Mouse (Mus musculus) liver, adult (tissue): ENCODE measurements around the gene Sel1l.

Source experiments
- GATA4 ChIP-seq: IDR thresholded peaks from 2 replicates; pipeline ENCODE4 v1.6.1; 2014; ENCODE audit warnings: mild to moderate bottlenecking, low read length; ENCODE audit not compliant: insufficient replicate concordance

Gene Sel1l

DNA sequence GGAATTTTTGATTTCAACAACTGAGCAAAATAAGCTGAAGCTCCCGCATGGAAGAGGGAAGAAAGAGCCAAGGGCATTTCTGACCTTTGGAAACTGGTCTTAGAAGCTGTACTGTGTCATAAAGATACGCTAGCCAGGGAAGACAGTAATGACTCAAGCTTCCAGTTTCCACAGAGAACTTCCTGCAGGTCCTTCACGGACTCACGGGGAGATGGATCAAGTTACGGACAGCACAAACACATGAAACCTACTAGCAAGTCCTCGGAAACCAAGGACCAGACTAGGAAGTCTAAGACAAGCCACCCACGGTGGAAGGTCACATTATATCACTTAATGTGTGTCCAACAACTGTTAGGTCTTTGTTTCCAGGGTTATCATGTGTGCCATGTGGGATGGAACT, 10.7 kb downstream of the Sel1l start:
- no peak for TF ChIP-seq GATA4

DNA sequence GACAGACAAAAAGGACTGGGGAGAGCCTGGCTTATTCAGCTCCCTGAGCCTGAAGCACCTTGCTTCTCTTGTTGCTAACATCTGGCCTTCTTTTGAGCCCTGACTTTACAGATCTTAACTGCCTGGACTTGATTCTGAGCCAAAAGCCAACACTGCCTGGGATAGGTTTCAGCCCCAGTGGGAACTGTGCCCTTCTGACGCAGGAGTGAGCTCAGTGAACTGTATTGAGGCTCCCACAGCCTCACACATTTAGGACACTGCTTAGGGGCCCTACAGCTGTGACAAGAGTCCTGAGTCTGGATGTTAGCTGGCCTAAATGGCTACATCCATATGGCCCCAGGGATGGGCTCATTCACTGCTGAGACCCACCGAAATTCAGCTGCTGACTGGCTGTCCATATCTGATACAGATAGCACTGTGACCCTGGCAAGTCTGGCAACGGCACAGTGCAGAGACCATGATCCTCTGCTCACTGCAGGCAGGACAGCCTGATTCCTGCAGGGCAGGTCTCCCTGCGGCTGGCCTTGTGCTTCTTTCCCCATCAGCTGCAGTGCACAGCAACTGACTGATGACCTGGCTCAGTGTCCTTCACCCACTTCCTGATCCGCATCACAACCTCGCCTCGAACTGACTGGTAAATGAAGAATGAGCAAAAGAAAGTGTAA, 11.4 kb downstream of the Sel1l start:
- no peak for TF ChIP-seq GATA4

DNA sequence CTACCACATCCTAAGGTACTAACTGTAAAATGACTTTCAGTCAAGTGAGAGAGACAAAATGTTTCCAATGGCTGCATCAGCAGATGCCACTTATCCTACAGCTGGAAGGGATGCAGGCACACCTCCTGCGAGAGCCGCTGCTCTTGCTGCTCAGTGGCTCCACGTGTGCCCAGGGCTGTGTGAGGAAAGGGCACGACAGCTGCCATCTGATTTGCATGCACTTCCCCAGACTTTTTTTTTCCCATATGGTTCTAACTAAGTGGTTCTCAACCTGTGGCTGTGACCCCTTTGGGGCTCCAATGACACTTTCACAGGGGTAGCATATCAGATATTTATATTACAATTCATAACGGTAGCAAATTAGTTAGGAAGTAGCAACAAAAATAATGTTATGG, 15.0 kb downstream of the Sel1l start:
- TF ChIP-seq GATA4 = no peak

DNA sequence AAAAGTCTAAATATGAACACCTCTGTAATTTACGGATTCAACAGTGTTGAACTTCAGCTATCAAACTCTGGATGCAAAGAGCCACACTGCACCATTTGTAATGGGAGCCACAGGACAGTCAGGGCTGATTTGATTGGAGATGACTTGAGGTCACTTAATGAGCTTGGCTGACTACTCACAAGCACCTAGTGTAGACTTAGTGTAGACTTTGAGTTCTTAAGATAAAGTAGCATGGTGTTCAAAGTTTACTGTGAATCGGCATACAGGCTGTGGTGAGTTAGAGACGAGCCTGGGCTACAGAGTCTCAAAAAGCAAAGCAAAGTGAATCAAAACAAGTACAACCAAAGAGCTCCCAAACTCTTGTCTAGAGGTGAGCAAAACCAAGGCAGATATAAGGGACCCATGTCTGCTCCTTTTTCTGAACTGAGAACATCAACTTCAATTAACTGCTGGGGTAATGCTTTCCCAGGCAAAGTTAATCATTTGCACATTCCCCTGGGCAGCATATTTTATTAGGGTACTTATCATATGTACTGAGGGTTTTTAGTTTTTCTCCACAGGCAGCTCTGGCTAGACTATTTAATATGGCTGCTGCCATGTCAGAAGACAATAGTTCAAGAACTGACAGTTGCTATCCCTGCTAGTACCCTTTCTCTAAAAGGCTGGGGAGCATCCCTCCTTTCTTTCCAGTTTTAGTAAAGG, 15.6 kb downstream of the Sel1l start:
- TF ChIP-seq GATA4 = no peak

DNA sequence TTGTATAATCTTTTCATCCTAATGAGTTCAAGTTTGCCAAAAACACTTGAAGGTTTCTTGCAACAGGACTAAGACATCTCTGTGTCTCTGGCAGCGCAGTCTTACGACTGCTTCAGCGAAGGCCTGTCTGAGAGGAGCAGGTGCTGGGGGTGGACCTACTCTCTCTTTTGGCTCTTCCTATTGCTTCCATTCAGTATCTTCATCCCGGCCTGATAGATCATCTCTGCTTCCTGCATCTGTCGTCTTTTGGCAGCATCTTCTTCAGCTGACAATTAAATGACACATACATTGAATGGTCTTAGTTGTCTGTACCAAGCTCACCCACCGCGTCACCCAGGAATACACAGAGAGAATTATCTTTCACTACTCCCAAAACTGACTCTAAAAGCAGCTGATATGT, 17.5 kb downstream of the Sel1l start:
- TF ChIP-seq GATA4 = no peak

DNA sequence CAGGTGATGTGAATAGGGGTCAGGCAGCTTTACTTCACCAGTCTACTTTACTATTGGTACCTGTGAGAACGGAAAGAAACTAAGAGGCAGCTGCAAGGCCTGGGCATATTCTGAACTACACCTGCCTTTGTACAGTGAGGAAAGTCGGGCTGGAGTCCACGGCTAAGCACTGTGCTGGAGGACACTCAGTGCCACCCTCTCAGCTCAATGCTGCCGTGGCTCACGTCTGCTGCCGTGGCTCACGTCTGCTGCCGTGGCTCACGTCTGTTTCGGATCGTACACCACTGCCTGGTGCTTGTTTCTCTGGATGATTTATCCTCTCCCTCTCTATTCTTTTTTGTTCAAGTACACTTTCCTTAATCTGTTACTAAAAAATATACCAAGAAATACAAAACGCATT, 28.5 kb downstream of the Sel1l start:
- no peak for TF ChIP-seq GATA4

DNA sequence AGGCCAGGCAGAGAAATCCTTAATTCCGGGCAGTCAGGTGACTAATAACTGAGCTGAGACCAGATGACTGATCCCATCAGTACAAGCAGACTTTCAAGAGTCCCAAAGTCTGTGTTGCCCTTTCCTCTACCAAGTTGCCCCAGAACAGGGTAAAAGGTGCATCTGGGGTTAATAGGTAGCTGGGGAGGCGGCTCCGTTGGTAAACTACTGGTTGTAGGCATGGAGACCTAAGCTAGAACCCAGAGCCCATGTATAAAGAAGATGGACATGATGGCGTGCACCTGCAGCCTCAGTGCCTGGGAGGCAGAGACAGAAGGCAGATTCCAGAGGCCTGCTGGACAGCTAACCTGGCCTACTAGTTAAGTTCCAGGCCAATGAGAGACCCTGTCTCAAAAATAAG, 30.2 kb downstream of the Sel1l start:
- no peak for TF ChIP-seq GATA4

DNA sequence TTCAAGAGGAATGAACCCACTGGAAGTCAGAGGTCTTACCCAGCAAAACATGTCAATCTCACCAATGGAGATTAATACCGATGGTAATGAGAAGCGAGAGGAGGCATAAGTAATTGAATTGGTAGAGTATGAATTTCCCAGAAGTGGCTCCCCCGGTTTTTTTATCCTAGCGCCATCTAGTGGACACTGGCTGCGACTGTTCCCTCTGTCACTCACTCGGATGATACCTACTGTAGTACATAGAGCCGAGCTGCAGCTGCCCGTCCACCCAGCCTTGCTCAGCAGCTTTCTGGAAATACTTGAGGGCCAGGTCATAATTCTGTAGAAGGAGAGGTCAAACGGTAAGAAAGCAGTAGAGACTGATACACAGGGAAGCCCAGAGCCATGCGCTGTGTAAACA, 33.0 kb downstream of the Sel1l start:
- no peak for TF ChIP-seq GATA4

DNA sequence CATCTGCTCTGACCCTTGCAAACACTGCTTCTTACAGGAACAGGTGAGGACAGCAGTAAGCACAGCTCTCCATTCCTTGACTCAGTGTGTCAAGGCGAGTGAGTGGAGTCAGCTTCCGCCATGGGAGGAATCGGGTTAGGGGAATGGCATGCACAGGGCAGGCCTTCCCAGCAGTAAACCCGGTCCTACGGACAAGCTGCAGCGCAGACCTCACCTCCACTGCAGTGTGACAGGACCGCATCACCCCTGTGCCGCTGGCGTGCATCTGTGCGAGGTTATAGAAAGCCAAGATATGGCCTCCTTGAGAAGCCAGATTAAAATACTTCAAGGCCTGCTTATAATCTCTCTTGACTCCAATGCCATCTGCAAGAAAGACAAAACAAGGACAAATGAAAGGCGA, 33.4 kb downstream of the Sel1l start:
- TF ChIP-seq GATA4 = no peak

DNA sequence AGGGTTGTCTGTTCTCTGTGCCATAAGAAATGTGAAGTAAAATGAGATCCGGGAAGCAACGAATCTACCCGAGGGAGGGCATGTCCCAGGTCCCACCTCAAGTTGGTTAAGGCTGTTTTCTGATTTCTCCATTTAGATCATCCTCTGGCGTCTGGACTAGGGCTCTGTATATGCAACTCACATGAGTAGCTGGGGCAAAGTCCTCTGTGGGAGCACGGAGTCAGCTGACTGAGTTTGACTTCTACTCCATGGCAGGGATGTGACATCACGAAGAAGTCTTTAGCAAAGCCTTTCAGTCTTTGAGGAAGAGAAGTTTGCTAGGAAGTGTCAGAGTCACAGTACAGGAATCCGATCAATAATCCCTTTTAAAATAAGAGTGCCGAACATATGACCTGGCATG, 40.0 kb downstream of the Sel1l start:
- no peak for TF ChIP-seq GATA4

DNA sequence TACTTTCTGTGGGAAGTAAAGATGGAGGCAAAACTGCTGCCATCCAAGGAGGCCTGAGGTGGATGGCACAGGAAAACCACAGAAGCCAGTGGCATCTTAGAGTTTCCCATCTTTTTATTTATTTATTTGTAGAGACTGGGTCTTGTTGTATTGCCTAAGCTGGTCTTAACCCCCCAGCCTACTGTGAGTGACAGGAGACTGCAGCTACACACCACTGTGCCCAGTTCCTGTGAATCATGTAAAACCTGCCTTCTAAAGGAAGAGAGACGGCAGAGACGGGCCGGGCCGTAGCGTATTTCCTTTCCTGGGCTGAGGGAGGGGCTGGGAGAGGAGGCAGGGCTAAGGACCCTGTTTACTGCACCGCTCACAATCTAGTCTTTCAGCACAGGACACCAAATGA, 41.2 kb downstream of the Sel1l start:
- TF ChIP-seq GATA4 = no peak

DNA sequence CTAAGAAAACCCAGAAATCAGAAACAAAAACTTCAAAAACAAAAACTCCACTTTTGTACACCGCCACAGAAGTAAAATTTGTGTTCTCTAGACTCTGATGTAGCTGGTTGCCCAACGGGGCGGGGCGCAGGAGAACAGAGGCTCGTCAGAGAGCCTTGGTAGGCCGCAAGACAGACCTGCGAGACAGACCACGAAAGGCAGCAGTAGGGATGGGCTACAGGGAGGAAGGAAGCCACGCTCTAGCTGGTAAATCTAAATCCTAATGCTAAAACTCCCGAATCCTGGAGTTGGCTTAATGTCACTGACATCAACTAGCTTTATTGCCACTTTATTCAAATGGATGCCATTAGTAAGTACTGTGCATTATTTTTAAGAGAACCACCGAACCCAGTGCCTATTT, 41.9 kb downstream of the Sel1l start:
- no peak for TF ChIP-seq GATA4

DNA sequence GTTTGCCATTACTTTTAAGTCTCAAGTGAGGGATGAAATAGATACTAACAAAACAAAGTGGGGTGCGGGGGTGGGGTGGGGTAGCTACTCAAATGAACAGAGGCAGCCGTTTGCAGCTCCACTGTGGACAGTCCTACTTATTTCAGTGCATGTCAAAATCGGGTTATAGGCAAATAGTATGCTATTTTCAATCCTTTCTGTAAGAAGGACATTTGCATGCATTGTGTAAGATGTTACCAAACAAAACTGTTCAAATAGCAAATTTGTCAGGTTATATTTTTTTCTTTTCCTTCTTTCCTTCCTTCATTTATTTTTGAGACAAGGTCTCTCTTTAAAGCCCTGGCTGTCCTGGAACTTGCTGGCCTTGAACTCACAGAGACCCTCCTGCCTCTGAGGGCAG, 44.7 kb downstream of the Sel1l start:
- no peak for TF ChIP-seq GATA4

DNA sequence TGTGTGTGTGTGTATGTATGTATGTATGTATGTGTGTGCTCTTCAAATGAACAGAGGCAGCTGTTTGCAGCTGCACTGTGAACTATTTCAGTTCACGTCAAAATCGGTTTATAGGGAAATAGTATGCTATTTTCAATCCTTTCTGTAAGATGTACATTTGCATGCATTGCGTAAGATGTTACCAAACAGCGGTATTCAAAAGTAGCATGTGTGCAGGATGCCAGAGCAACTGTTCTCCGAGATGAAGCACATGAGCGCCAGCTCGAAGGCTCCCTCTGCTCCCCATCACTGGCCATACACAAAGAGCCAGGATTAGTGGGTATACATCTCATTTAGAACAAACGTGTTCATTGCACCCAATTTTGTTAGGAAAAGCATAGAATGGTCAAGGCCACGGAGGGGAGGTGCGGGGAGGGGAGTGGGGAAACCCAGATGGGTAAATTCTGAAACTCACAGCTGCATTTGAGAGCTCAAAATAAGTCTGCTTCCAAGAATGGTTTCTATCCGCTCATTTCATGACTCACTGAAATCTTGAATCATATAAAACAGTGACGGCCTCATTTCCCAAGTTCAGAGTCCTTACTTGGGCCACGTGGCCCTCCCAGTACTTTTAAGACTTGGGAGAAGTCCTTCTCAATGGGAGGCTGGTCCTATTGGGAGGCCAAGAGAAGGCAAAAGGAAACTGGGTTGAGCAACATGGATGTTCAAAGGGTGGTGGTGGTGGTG, 45.6 kb downstream of the Sel1l start:
- TF ChIP-seq GATA4 = no peak

DNA sequence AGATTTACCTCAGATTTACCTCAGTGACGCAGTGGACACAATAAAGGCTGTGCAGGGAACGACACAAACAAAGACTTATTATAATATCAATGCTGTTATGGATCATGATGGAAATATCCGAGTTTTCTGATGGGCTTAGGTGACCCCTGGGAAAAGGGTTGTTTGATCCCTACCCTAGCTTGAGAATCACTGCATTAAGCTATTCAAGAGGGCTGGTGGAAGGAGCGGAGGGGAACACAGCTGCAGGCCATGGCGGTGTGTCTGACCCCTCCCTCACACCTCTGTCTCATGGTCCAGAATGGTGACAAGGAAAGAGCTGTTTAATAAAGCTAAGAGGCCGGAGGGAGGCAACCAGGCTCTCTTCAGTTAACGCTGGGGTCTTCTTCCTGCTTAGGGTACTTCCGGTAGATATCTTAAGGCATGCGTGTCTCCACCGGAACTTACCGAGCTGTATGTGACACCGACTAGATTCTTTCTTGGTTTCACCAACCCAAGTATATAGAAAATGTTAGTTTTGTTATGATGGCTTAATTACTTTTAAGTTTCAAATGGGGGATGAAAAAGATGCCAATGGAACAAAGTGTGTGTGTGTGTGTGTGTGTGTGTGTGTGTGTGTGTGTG, 46.3 kb downstream of the Sel1l start:
- no peak for TF ChIP-seq GATA4

DNA sequence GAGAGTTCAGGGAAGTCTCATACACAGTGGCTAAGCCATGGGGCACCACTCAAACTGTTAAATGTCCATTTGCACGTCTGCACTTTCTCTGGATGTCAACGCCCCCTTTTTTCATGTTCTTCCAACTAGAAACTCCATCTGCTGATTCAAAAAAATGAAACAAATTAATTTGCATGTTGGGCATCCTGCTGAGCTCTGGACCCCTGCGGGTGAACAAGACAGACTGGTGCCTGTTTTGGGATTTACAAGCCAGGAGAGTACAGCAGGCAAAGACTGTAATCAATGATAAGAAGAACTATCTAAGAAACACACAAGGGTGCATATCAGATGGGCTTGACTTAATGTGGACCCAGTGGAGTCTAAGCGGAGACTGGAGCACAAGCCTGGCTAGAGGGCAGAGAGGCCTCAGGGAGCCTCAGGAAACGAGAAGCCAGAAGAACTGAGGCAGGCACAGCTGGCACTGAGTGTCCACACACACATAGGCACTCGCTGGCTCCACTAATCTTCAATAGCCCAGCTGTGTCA, 48.0 kb downstream of the Sel1l start:
- no peak for TF ChIP-seq GATA4

DNA sequence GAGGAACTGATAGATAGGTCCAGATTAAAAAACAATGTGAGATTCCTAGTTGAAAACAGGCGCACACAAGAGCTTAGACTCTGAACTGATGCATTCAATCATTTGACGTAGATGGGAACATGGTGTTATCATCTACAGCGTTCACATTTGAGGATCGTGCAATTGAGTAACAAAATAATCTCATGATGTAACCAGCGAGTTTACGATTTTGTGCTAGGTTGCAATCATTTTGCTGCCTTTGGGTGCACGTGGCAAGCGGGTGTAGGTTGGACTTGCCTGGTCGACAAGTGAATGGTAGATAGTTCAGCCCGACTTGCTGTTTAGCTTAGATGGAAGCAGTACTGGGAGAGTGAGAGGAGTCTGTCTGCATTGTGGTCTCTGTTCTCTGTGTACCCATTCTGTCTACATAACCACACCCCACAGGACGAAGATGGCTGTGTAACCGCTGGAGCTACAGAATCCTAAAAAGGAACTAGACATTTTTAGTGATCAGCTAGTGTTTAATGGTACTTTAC, 49.1 kb downstream of the Sel1l start:
- TF ChIP-seq GATA4 = no peak
